Mouse (Mus musculus): ENCODE results near the gene Zbtb44.

GRCm38 (mm10) chr9:31018705-31019104 lies 11.7 kb upstream of the Zbtb44 start:
- TF ChIP-seq TAL1 (IDR thresholded peaks at IDR 0.05; ENCODE audit: low read length) (no peak), GATA1 (IDR thresholded peaks at IDR 0.05; ENCODE audit: low read length) (no peak)
